Mouse (Mus musculus) neural tube, embryonic 15.5 days (tissue): ENCODE measurements around the gene Hhex. TPM values are rescaled to one million over a fixed set of nuclear protein-coding genes. Genes with fewer than 3 reads are reported as not detected.

Experiments
- ATAC-seq: fragments of 200-750 bp; cut with Nextera tagmentation; 2 replicates; pipeline ENCODE4 v1.8.0; 2017; ENCODE audit warnings: mild to moderate bottlenecking, moderate TSS enrichment, moderate library complexity; ENCODE audit not compliant: low FRiP score
- H3K27ac ChIP-seq: fragments of 300-500 bp; sonication (generic); replicated peaks from 2 replicates; pipeline ENCODE4 v1.5.1; 2015; ENCODE audit warnings: mild to moderate bottlenecking, inconsistent platforms
- H3K27me3 ChIP-seq: fragments of 300-500 bp; sonication (generic); replicated peaks from 2 replicates; pipeline ENCODE4 v1.6.1; 2015; ENCODE audit warnings: inconsistent platforms
- H3K36me3 ChIP-seq: fragments of 300-500 bp; sonication (generic); 2 replicates; pipeline ENCODE4 v1.6.1; 2015; ENCODE audit warnings: inconsistent platforms
- H3K4me1 ChIP-seq: fragments of 300-500 bp; sonication (generic); 2 replicates; pipeline ENCODE4 v1.6.1; 2015; ENCODE audit warnings: inconsistent platforms
- H3K4me2 ChIP-seq: fragments of 300-500 bp; sonication (generic); 2 replicates; pipeline ENCODE4 v1.6.1; 2015; ENCODE audit warnings: inconsistent platforms, mild to moderate bottlenecking, moderate library complexity
- H3K4me3 ChIP-seq: fragments of 300-500 bp; sonication (generic); replicated peaks from 2 replicates; pipeline ENCODE4 v1.5.1; 2015; ENCODE audit warnings: mild to moderate bottlenecking, inconsistent platforms
- H3K9ac ChIP-seq: fragments of 300-500 bp; sonication (generic); replicated peaks from 2 replicates; pipeline ENCODE4 v1.6.1; 2015; ENCODE audit warnings: mild to moderate bottlenecking, inconsistent platforms
- H3K9me3 ChIP-seq: fragments of 300-500 bp; sonication (generic); replicated peaks from 2 replicates; pipeline ENCODE4 v1.6.1; 2016; ENCODE audit warnings: inconsistent platforms
- WGBS: fragments of 180-500 bp; shearing (Covaris S2); methylation state at CpG from one replicate; pipeline ENCODE4 v1.1.7; 2015; ENCODE audit warnings: mixed read lengths; 5-methylcytosine and 5-hydroxymethylcytosine counted together
- polyA plus RNA-seq: library from polyadenylated mRNA; unstranded; fragments of >200 nt; fragmentation: Nextera tagmentation; extraction: Ambion mirVana; gene quantifications from 2 replicates; pipeline ENCODE4 v1.2.1, GENCODE M21; 2015

Gene Hhex
- polyA plus RNA-seq, 1 experiment from 2014 or later, result 6.1 TPM

GRCm38 (mm10) chr19:37455961-37456360, 21.4 kb downstream of the Hhex start:
- WGBS, result 98% methylated on average over 1 of the region's 1 CpGs
- Histone ChIP-seq H3K4me2 (no peak overlapping the region), H3K4me3 (no peak overlapping the region)

DNA sequence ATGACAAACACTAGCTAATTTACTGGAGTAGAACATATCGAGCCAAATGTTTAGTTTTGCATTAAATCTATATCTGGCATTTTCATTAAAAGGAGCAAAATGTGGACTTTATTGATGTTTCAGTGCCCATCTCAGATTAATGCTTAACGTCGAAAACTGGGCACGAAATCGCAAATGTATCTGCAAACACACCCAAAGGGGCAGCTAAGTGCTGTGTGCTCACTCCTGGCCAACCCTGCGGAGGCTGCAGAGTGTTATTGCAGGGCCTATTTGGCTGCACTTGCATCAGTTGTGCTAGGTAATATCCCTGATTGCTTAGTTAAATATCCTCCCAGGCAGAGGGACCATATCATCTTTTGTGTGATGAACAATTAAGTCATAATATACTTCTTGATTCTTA, 23.4 kb downstream of the Hhex start:
- no peak overlapping the region for H3K9ac ChIP-seq
- H3K9me3 ChIP-seq, result no peaks in the 10 kb centered on the region
- WGBS, result 46% methylated on average over 6 of the region's 6 CpGs
- no peaks in the 10 kb centered on the region for H3K27me3 ChIP-seq
- no peaks in the 10 kb centered on the region for H3K36me3 ChIP-seq
- H3K4me2 ChIP-seq, result no peak overlapping the region
- H3K4me3 ChIP-seq, result no peak overlapping the region
- peaks cover 5% of the 10 kb centered on the region; the same call in 1 of the 2 replicates for H3K4me1 ChIP-seq
- H3K27ac ChIP-seq, result no peak overlapping the region
- ATAC-seq, result 0 out of 2 replicates have a peak, but pooled peaks have one; percentile 65

More at GRCm38 (mm10) chr19:37455961-37456360, 21.4 kb downstream of the Hhex start:
- no peak for ATAC-seq
- H3K9me3 ChIP-seq, result no peaks in the 10 kb centered on the region
- H3K27ac ChIP-seq, result no peak overlapping the region
- no peaks in the 10 kb centered on the region for H3K27me3 ChIP-seq
- H3K4me1 ChIP-seq, result peaks cover 5% of the 10 kb centered on the region; the same call in 1 of the 2 replicates
- H3K36me3 ChIP-seq, result no peaks in the 10 kb centered on the region
- H3K9ac ChIP-seq, result no peak overlapping the region

DNA sequence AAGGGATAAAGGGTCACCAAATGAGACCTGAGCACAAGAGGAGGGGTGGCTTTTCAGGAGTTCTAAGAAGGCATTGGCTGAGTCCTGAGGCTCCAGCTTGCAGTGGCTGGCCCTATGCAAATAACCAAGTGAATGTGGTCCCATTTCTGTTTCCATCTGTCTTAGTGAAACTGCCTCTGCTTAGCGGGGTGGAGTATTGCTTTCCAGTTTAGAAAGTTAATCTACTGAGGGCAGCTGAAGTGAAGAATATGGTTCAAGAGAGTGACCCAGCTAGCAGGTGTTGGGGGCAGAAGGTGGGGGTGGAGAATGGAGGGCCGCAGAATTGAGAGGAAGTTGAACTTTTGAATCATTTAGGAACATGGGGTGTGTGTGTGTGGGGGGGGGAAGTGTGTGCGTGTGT, 31.8 kb downstream of the Hhex start:
- Histone ChIP-seq H3K9ac (no peak overlapping the region), H3K27ac (no peak overlapping the region), H3K4me3 (no peak overlapping the region), H3K4me2 (no peak overlapping the region), H3K9me3 (no peaks in the 10 kb centered on the region), H3K36me3 (no peaks in the 10 kb centered on the region), H3K4me1 (no peaks in the 10 kb centered on the region), H3K27me3 (no peaks in the 10 kb centered on the region)
- no peak for ATAC-seq
- WGBS, result 94% methylated on average over 3 of the region's 3 CpGs

DNA sequence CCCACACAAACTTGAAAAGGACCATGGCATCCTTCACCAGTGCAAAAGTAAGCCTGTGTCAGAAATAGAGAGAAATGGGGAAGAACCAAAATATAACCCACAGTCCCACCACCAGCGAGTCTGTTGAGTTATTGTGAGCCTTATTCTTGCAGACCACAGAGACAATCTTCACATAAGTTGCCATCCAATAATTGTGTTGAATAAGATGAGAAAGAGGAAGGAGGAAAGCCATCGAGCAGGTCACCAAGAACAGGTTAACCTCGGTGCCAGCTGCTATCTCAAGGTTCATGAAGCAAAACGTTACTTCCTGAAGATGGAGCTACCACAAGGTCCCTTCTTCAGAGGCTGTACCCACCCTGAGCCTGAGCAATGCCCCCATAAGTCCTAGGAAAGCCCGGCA, 32.4 kb downstream of the Hhex start:
- WGBS, result 89% methylated on average over 5 of the region's 5 CpGs
- Histone ChIP-seq H3K9ac (no peak overlapping the region), H3K9me3 (no peaks in the 10 kb centered on the region), H3K4me1 (no peaks in the 10 kb centered on the region), H3K27ac (no peak overlapping the region), H3K36me3 (no peaks in the 10 kb centered on the region), H3K27me3 (no peaks in the 10 kb centered on the region), H3K4me2 (no peak overlapping the region), H3K4me3 (no peak overlapping the region)
- no peak for ATAC-seq

DNA sequence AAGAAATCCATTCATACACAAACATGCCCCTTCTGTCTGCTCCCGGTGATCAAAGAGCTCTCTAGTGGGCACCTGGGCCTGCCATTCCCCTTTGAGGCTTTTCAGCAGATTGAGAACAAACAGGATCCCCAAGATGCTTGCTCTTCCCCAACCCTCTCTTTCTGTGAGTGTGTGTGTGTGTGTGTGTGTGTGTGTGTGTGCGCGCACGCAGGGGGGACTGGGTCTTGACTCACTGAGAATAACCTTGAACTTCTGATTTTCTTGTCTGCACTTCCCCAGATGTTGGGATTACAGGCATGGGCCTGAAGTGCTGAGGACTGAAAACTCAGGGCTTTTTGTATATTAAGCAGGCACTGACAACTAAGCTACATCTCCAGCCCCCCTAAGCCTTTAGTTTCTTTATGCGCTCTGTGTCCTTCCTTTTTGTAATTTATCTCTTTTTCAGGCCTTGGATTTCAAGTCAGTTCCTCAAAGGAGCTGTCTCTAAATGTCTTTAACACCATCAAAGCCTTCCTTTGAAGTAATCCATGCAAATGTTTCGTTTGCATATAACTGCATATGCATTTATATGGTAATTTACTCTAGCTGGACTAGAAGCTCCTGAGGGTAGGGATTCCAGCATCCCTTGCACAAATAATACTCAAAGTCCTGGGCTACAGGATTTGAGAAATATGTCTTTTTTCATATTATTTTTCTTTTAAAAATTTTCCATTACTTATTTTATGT, 34.4 kb downstream of the Hhex start:
- ATAC-seq, result no peak
- no peak overlapping the region for H3K4me2 ChIP-seq
- no peaks in the 10 kb centered on the region for H3K27me3 ChIP-seq
- H3K9ac ChIP-seq, result no peak overlapping the region
- H3K9me3 ChIP-seq, result no peaks in the 10 kb centered on the region
- H3K4me3 ChIP-seq, result no peak overlapping the region
- no peaks in the 10 kb centered on the region for H3K36me3 ChIP-seq
- WGBS, result 47% methylated on average over 6 of the region's 6 CpGs
- no peaks in the 10 kb centered on the region for H3K4me1 ChIP-seq
- H3K27ac ChIP-seq, result no peak overlapping the region

DNA sequence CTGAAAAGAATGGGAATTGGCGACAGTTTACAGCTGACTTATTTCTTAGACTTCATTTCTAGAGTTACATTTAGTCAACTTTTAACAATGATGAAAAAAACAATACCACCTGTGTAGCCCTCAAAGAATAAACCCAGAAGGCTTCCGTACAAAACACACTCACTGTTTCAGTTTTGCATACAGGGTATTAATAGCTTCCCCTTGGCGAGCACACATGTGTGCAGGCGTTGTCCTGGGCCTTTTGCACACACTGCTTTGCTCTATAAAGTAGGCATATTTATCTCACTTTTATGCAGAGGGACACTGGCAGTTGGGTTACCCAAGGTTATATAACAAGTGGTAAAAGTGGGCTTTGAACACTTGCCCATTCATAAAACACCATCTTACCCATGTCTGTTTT, 37.1 kb downstream of the Hhex start:
- H3K4me1 ChIP-seq, result no peaks in the 10 kb centered on the region

GRCm38 (mm10) chr19:37472589-37472988, 38.0 kb downstream of the Hhex start:
- Histone ChIP-seq H3K27ac (no peak overlapping the region), H3K4me1 (no peaks in the 10 kb centered on the region), H3K36me3 (no peaks in the 10 kb centered on the region), H3K27me3 (no peaks in the 10 kb centered on the region), H3K4me3 (no peak overlapping the region), H3K9ac (no peak overlapping the region), H3K9me3 (no peaks in the 10 kb centered on the region), H3K4me2 (no peak overlapping the region)
- ATAC-seq, result no peak
- WGBS, result 63% methylated on average over 3 of the region's 3 CpGs

More for the DNA sequence above, 37.1 kb downstream of the Hhex start:
- H3K36me3 ChIP-seq, result no peaks in the 10 kb centered on the region
- H3K4me3 ChIP-seq, result no peak overlapping the region
- no peak for ATAC-seq
- no peaks in the 10 kb centered on the region for H3K27me3 ChIP-seq
- 87% methylated on average over 4 of the region's 4 CpGs for WGBS
- no peak overlapping the region for H3K9ac ChIP-seq
- H3K4me2 ChIP-seq, result no peak overlapping the region
- H3K9me3 ChIP-seq, result no peaks in the 10 kb centered on the region
- no peak overlapping the region for H3K27ac ChIP-seq

GRCm38 (mm10) chr19:37481704-37482103, 47.1 kb downstream of the Hhex start:
- Histone ChIP-seq H3K9ac (no peak overlapping the region), H3K36me3 (no peaks in the 10 kb centered on the region), H3K9me3 (no peaks in the 10 kb centered on the region), H3K4me1 (no peaks in the 10 kb centered on the region), H3K4me2 (no peak overlapping the region), H3K4me3 (no peak overlapping the region), H3K27me3 (no peaks in the 10 kb centered on the region), H3K27ac (no peak overlapping the region)
- WGBS, result 82% methylated on average over 8 of the region's 8 CpGs
- ATAC-seq, result no peak

- Histone ChIP-seq H3K4me3 (no peak overlapping the region), H3K9me3 (no peaks in the 10 kb centered on the region), H3K4me2 (no peak overlapping the region), H3K9ac (no peak overlapping the region), H3K4me1 (no peaks in the 10 kb centered on the region), H3K27me3 (no peaks in the 10 kb centered on the region), H3K27ac (no peak overlapping the region), H3K36me3 (no peaks in the 10 kb centered on the region)
- no peak for ATAC-seq
- WGBS, result 88% methylated on average over 14 of the region's 14 CpGs
These were observed 48.1 kb downstream of the Hhex start for GRCm38 (mm10) chr19:37482556-37483187.

- Histone ChIP-seq H3K4me1 (no peaks in the 10 kb centered on the region), H3K27ac (no peak overlapping the region), H3K4me2 (no peak overlapping the region), H3K4me3 (no peak overlapping the region), H3K9ac (no peak overlapping the region), H3K27me3 (no peaks in the 10 kb centered on the region), H3K9me3 (no peaks in the 10 kb centered on the region), H3K36me3 (no peaks in the 10 kb centered on the region)
- ATAC-seq, result no peak
- WGBS, result 85% methylated on average over 6 of the region's 6 CpGs
These were observed 50.2 kb downstream of the Hhex start for GRCm38 (mm10) chr19:37484787-37485186.

GRCm38 (mm10) chr19:37486801-37487200, 52.2 kb downstream of the Hhex start:
- Histone ChIP-seq H3K27ac (no peak overlapping the region), H3K9me3 (no peaks in the 10 kb centered on the region), H3K4me1 (no peaks in the 10 kb centered on the region), H3K4me3 (no peak overlapping the region), H3K27me3 (no peaks in the 10 kb centered on the region), H3K36me3 (no peaks in the 10 kb centered on the region), H3K4me2 (no peak overlapping the region), H3K9ac (no peak overlapping the region)
- ATAC-seq, result no peak
- 88% methylated on average over 6 of the region's 6 CpGs for WGBS

DNA sequence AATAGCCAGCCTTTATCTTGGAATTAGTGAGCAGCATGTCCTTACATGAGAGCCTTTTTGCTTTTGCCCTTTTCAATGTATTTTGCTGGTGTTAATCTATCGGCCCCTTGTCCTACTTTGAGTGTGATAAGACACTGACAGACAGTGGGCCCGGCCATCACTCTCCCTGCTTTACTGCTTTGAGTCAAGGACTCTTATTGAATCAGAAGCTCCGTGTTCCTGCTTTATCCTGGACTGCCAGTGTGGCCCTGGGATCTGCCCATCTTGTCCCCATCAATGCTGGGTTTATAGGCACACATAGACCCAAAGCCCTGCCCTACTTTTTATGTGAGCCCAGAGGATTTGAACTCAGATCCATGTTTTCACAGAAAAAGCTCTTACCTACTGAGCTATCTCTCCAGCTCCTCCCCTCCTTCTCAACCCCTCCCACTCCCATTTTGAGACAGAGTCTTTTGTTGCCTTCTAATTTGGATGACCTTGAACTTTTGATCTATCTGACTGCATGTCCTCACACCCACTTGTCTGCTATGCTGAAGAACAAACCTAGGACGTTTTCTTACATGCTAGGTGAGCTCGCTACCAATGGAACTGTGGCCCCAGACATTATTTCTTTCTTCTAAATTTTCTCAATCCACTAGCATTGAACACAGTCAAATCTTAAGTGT, 53.3 kb downstream of the Hhex start:
- no peaks in the 10 kb centered on the region for H3K27me3 ChIP-seq
- 88% methylated on average over 5 of the region's 5 CpGs for WGBS
- no peak for ATAC-seq

More for the DNA sequence above, 53.3 kb downstream of the Hhex start:
- Histone ChIP-seq H3K9me3 (no peaks in the 10 kb centered on the region), H3K4me2 (no peak overlapping the region), H3K36me3 (no peaks in the 10 kb centered on the region), H3K27ac (no peak overlapping the region), H3K4me1 (no peaks in the 10 kb centered on the region), H3K4me3 (no peak overlapping the region), H3K9ac (no peak overlapping the region)
